Mouse (Mus musculus): ENCODE data around the gene Pdzd11.
A peak's percentile ranks its signal among the peaks of the same experiment; 100 is the strongest.

The Pdzd11 gene

GRCm38 (mm10) chrX:100625802-100626793 is at the start of gene Pdzd11:
TSS of gene Pdzd11 (minus strand) at chrX:100626568.
- peak; percentile 85 for DNase-seq

- no peak for DNase-seq
These were observed 38.5 kb upstream of the Pdzd11 start for GRCm38 (mm10) chrX:100664825-100665224.

DNA sequence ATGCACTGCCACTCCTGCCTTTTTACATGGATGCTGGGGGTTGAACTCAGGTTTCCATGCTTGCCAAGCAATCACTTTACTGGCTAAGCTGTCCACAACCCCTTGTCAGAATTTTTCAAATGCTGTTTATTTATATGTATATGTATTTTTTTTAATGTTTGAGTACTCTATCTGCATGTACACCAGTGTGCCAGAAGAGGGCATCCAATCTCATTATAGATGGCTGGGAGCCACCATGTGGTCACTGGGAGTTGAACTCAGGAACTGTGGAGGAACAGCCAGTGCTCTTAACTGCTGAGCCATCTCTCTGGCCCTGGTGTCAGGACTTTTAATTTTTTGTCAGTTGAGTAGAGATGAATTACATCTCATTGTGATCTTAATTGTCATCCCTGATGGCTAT is 26.5 kb upstream of the Pdzd11 start:
- DNase-seq, result no peak

- DNase-seq, result no peak
These were observed 12.1 kb upstream of the Pdzd11 start for GRCm38 (mm10) chrX:100638477-100638876.

DNA sequence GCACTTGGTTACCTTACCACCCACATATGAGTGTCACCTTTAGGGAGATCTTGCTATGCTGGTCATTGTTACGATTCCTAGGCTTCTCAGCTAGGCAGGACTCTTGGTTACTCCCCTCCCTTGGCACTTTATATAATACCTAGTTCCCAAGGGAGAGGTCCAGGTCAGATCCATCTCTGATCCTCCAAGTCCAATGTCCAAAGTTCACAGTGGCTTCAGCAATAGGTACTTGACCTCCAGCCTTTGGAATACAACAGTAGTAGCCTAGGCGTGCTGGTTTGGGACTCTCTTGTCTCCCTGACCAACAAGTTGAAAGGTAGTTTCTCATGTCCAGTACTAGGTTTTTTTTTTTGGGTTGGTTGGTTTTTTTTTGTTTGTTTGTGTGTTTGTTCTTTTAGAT is 2.7 kb upstream of the Pdzd11 start:
- DNase-seq, result no peak

DNA sequence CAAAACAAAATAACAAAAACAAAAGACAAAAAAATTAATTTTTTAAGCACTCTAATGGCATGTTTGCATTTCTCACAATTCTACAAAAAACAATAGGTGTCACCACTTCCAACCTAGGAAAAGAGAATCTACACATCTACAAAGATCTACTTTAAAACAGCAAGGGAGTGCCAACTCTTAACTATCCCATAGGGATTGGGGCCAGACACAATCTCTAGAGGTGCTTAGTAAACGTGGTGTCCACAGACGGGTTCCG is 894 bp downstream of the Pdzd11 start, which contains the start of gene Kif4:
TSS of gene Kif4 (plus strand) at position 192 of the 256 bp plus-strand sequence.
- DNase-seq, result no peak

GRCm38 (mm10) chrX:100625146-100625545 is 1.2 kb downstream of the Pdzd11 start:
- no peak for DNase-seq

DNA sequence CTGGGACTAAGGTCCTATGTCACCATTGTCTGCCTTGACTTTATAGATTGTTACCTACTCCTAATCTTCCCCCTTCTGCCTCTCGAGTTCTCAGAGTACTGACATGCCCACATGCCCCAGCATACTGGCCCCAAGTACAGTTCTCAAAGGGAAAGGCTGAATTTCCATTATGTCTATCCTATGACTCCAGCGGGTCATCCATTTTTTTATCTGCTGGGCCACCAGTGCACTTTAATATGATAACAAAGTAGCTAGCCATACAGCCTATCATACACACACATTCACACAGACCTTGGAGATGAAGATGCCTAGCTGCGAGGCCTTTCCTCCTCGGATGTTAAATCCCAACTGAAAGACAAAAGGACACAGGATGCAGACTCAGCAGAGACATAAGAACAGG is 2.1 kb downstream of the Pdzd11 start:
- DNase-seq, result no peak

DNA sequence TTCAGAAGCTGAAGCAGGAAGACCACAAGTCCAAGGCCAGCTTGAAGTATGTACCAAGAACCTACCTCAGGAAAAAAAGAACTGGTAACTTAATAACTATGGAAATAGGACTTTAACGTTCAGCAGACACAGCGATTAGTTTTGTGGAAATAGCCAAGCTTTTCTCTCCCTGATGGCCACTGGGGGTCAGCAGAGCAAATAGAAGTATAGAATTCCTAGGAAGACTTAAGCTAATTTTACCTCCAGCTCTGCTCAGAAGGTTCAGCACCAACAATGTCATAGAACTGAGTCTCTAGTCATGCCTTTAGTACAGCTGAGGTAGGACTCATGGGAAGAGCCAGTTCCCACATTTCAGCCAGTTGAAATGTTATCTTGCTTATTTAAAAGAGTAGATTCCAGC is 5.0 kb downstream of the Pdzd11 start:
- DNase-seq, result no peak

- DNase-seq, result no peak
These were observed 7.9 kb downstream of the Pdzd11 start for GRCm38 (mm10) chrX:100618488-100618887.

GRCm38 (mm10) chrX:100605314-100605713 is 21.1 kb downstream of the Pdzd11 start, which contains the start of gene Arr3:
TSS of gene Arr3 (plus strand) at chrX:100605497.
- no peak for DNase-seq

- no peak for DNase-seq
These were observed 26.6 kb downstream of the Pdzd11 start for GRCm38 (mm10) chrX:100599755-100600154.

- peak; percentile 54 for DNase-seq
These were observed 28.9 kb downstream of the Pdzd11 start for GRCm38 (mm10) chrX:100597439-100597838.

GRCm38 (mm10) chrX:100594791-100595190 is 31.6 kb downstream of the Pdzd11 start, which contains the start of gene P2ry4:
TSS of gene P2ry4 (minus strand) at chrX:100594869.
- no peak for DNase-seq
